ENCODE assay signal across 7 mouse cellular contexts in genomic region chr6:108829386-108830370, GRCm38 (mm10). TPM values are rescaled to one million over a fixed set of nuclear protein-coding genes. Genes with fewer than 3 reads are reported as not detected.
DNase-seq lines count a peak whose midpoint lies in the region; ATAC-seq and TF ChIP-seq lines count a peak whose summit lies in the region.

No protein-coding gene starts in this region.

- H3K79me3 ChIP-seq in C2C12 (ENCODE audit: low read depth): peaks cover 14% of the 10 kb centered on the region

- H3K4me1 ChIP-seq in embryonic facial prominence, embryonic 14.5 days (ENCODE audit: control insufficient read depth, insufficient read depth, low read length): peaks cover 9% of the 10 kb centered on the region
- peaks cover 20% of the 10 kb centered on the region for H3K4me1 ChIP-seq in midbrain, embryonic 10.5 days

- H3K27ac ChIP-seq in embryonic facial prominence, embryonic 14.5 days (replicated peaks; ENCODE audit: low read depth, low read length): no peak overlapping the region; the same call in 1 of the 2 replicates
- peak overlapping the region; percentile 92 for H3K27ac ChIP-seq in midbrain, embryonic 10.5 days (replicated peaks)

- no peaks in the 10 kb centered on the region for H3K27me3 ChIP-seq in C2C12 (ENCODE audit: control insufficient read depth, insufficient read depth, insufficient read length)
- H3K27me3 ChIP-seq in embryonic facial prominence, embryonic 14.5 days (replicated peaks; ENCODE audit: control insufficient read depth, insufficient read depth, low read length): no peaks in the 10 kb centered on the region
- no peaks in the 10 kb centered on the region for H3K27me3 ChIP-seq in midbrain, embryonic 10.5 days (ENCODE audit: low read depth, poor library complexity, severe bottlenecking)

- peak overlapping the region; percentile 93 for H3K9ac ChIP-seq in embryonic facial prominence, embryonic 14.5 days (ENCODE audit: low read depth, low read length)

- peak overlapping the region; percentile 65 for H3K4me3 ChIP-seq in C2C12 (ENCODE audit: insufficient read depth, poor library complexity, severe bottlenecking)
- H3K4me3 ChIP-seq in embryonic facial prominence, embryonic 14.5 days (ENCODE audit: low read depth, low read length): peak overlapping the region; percentile 97
- H3K4me3 ChIP-seq in midbrain, embryonic 10.5 days: peak overlapping the region; percentile 92

- DNase-seq in NIH3T3 (ENCODE audit: low read depth): peak; percentile 62
- no peak for DNase-seq in embryonic facial prominence, embryonic 14.5 days (ENCODE audit: low spot score)
- DNase-seq in heart, postnatal 14 days: peak; percentile 27 to 37
- peak; percentile 71 for DNase-seq in large intestine, adult 2 months (ENCODE audit: low read depth, low spot score)
- DNase-seq in midbrain, embryonic 10.5 days (ENCODE audit: low spot score): peak; percentile 34
- DNase-seq in urinary bladder, postnatal 14 days (ENCODE audit: low spot score): peak; percentile 28

- WGBS in embryonic facial prominence, embryonic 14.5 days: 18% methylated on average over 22 of the region's 22 CpGs
- 2% methylated on average over 22 of the region's 22 CpGs for WGBS in large intestine, adult 2 months
- WGBS in midbrain, embryonic 10.5 days: 35% methylated on average over 22 of the region's 22 CpGs

- peak overlapping the region; percentile 76 for H3K4me2 ChIP-seq in embryonic facial prominence, embryonic 14.5 days (ENCODE audit: low read depth, low read length)

- no peak for ATAC-seq in embryonic facial prominence, embryonic 14.5 days (ENCODE audit: low read depth)

- intact Hi-C loops in heart, postnatal 14 days (cut with DNase I): loop anchor here (2.0 kb wide), 1 partner anchor 45 kb away; no protein-coding TSS in a partner anchor

- TF ChIP-seq CTCF in C2C12 (IDR thresholded peaks at IDR 0.05; ENCODE audit: control insufficient read depth, insufficient read depth, insufficient read length): no peak

- H3K9me3 ChIP-seq in embryonic facial prominence, embryonic 14.5 days (ENCODE audit: control insufficient read depth, low read length): no peaks in the 10 kb centered on the region
- no peaks in the 10 kb centered on the region for H3K9me3 ChIP-seq in midbrain, embryonic 10.5 days (replicated peaks)

- H3K36me3 ChIP-seq in C2C12 (ENCODE audit: control insufficient read depth, insufficient read depth): no peaks in the 10 kb centered on the region
- 0 out of 2 replicates have a peak, but pooled peaks cover 3% of the 10 kb centered on the region for H3K36me3 ChIP-seq in embryonic facial prominence, embryonic 14.5 days (ENCODE audit: control insufficient read depth, insufficient read depth, low read length)
- H3K36me3 ChIP-seq in midbrain, embryonic 10.5 days: peaks cover 4% of the 10 kb centered on the region; the same call in 1 of the 2 replicates

- H3K79me2 ChIP-seq in C2C12 (ENCODE audit: control insufficient read depth, insufficient read depth): peaks cover 48% of the 10 kb centered on the region

- H3ac ChIP-seq in C2C12 (ENCODE audit: control insufficient read depth, insufficient read length, low read depth): peak overlapping the region; percentile 78

TF ChIP-seq in C2C12, 6 proteins besides CTCF, POLR2A, EP300 and RAD21:
- TF ChIP-seq USF1 (IDR thresholded peaks at IDR 0.05; ENCODE audit: low read depth): no peak
- no peak for TF ChIP-seq CEBPB (IDR thresholded peaks at IDR 0.05; ENCODE audit: low read depth)
- no peak for TF ChIP-seq MYOD1 (IDR thresholded peaks at IDR 0.05; ENCODE audit: control insufficient read depth, insufficient read length, low read depth)
- TF ChIP-seq FOSL1 (IDR thresholded peaks at IDR 0.05; ENCODE audit: insufficient read depth, low read length, poor library complexity, severe bottlenecking): no peak
- no peak for TF ChIP-seq MYOG (IDR thresholded peaks at IDR 0.05; ENCODE audit: control insufficient read depth, extremely low read depth, insufficient read length)
- TF ChIP-seq MAX (IDR thresholded peaks at IDR 0.05): no peak
TF ChIP-seq in C2C12: peak in this region for 0.

RNA-seq across cellular contexts. Expression of gene Edem1, which starts 1.2 kb away (rescaled TPM):
- 11.1 TPM for polyA plus RNA-seq in C2C12 (2012; fragmentation: generic; extraction: Trizol)
- 24.1 and 27.9 TPM in 2 replicates for polyA plus RNA-seq in embryonic facial prominence, embryonic 14.5 days (2014; fragmentation: Nextera tagmentation; extraction: Ambion mirVana)
- total RNA-seq in heart, postnatal 14 days (2021): 10 to 100 TPM; 14.8 to 30.7 TPM
- polyA plus RNA-seq in large intestine, adult 2 months (2012; rRNA removed): 41.5 and 54.5 TPM in 2 replicates
- 14.2 and 15.7 TPM in 2 replicates for polyA plus RNA-seq in midbrain, embryonic 10.5 days (2016; fragmentation: Nextera tagmentation; extraction: Ambion mirVana)

RNA-seq across cellular contexts. Expression of gene Arl8b, which starts 46.8 kb away (rescaled TPM):
- 22.1 TPM for polyA plus RNA-seq in C2C12 (2012; fragmentation: generic; extraction: Trizol)
- polyA plus RNA-seq in embryonic facial prominence, embryonic 14.5 days (2014; fragmentation: Nextera tagmentation; extraction: Ambion mirVana): 75.5 and 78.7 TPM in 2 replicates
- 10 to 100 TPM; 76.5 to 82.0 TPM for total RNA-seq in heart, postnatal 14 days (2021)
- polyA plus RNA-seq in large intestine, adult 2 months (2012; rRNA removed): 13.5 and 13.9 TPM in 2 replicates
- 67.4 and 69.2 TPM in 2 replicates for polyA plus RNA-seq in midbrain, embryonic 10.5 days (2016; fragmentation: Nextera tagmentation; extraction: Ambion mirVana)
